Mouse (Mus musculus): ENCODE results near the gene Hmcn1.

DNA sequence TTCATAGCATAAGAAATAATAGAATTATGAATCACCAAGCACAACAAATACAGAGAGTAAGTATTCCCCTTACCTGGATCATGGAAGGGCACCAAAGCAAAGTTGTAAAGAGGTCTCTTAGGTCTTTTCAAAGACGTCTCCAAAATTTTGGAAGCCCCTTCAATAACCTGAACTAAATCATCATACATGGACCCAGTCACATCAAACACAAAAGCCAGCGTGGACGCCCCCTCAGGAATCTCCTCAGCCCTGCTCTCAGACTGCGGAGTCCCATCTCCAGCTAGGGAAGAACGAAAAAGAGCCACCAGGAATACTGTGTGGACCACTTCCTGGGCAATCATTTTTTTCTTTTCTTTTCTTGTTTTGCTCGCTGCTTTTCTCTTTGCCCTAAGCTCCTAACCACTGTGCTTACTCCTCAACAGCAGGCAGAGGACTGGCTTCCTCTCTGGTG lies 499 bp downstream of the Hmcn1 start:
- no peak for TF ChIP-seq EP300 (IDR thresholded peaks at IDR 0.05; ENCODE audit: insufficient read depth, low read depth, low read length)
- TF ChIP-seq CTCF (IDR thresholded peaks at IDR 0.05): no peak

Data from heart, adult 2 months (tissue).